Mouse (Mus musculus): ENCODE measurements around the gene B3gat2. TPM values are rescaled to one million over a fixed set of nuclear protein-coding genes. Genes with fewer than 3 reads are reported as not detected.

The B3gat2 gene
- total RNA-seq, 1 experiment: 0.98 TPM

DNA sequence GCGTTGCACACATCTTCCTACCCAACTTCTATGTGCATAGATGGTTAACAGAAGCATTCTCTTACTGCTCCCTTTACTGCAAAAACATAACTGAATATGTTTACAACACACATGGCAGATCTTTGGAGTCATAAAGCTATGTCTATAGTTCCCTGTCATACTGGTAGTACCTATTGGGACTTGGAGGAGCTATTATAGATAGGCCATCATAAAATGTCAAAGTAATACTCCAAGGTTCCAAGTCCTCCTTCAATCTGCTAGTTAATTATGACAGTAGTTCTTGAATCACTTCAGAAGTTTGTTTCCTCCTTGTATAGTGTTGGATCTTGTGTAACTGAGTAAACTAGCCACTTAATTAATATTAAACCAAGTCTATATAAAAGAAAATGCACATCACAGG lies 110.6 kb downstream of the B3gat2 start:
- H3K4me3 ChIP-seq (ENCODE audit: insufficient read depth in 1 of 2, low read depth in 1 of 2, low read length in 2 of 2, poor library complexity in 1 of 2, severe bottlenecking in 1 of 2): no peak overlapping the region
- in situ Hi-C loops (cut with MboI; ENCODE audit: low sequenced_read_pairs in 2 of 2, unreplicated experiment in 2 of 2): no loop called here
- H3K4me1 ChIP-seq (ENCODE audit: control insufficient read depth in 2 of 2, insufficient read depth in 2 of 2, low read length in 2 of 2, poor library complexity in 1 of 2): no peaks in the 10 kb centered on the region
- no peak for TF ChIP-seq CHD2 (IDR thresholded peaks at IDR 0.05; ENCODE audit: low read depth, low read length)
- no peak for TF ChIP-seq ZNF384 (IDR thresholded peaks at IDR 0.05; ENCODE audit: low read depth, low read length)
- no peak for TF ChIP-seq ZC3H11A (IDR thresholded peaks at IDR 0.05; ENCODE audit: borderline replicate concordance, low read depth, low read length)
- no peak for TF ChIP-seq HCFC1 (IDR thresholded peaks at IDR 0.05; ENCODE audit: borderline replicate concordance, insufficient read depth, low read length)
- TF ChIP-seq MAFK (IDR thresholded peaks at IDR 0.05; ENCODE audit: insufficient read depth, low read depth, low read length): no peak
- no peak overlapping the region for H3K9ac ChIP-seq (ENCODE audit: insufficient read depth, low read depth, low read length, poor library complexity, severe bottlenecking)
- H3K9me3 ChIP-seq (ENCODE audit: control insufficient read depth, insufficient read depth, low read depth, low read length): no peaks in the 10 kb centered on the region
- no peaks in the 10 kb centered on the region for H3K36me3 ChIP-seq (ENCODE audit: control insufficient read depth, insufficient read depth, low read length, poor library complexity, severe bottlenecking)
- no peak overlapping the region for H3K27ac ChIP-seq (ENCODE audit: insufficient read depth, low read depth, low read length, poor library complexity, severe bottlenecking)
- no peak for DNase-seq (ENCODE audit: low read depth, low spot score)

DNA sequence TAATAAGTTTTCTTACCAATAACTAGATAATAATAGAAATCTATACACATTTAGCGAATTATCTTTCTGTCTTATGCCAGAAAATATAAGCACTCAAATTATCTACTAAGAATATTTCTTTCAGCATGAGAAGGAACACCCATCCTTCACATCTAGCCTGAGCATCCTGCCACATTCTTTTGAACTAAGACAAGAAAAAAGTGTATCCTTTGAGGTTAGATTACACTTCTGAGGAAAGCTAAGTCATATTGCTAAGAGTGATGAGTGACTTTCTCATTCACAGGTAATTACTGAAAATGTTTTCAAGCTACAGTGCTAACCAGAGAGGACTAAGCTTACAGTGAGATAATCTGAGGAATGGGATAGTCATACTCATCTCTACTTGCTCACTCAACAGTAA lies 121.1 kb downstream of the B3gat2 start:
- Histone ChIP-seq H3K4me3 (ENCODE audit: insufficient read depth in 1 of 2, low read depth in 1 of 2, low read length in 2 of 2, poor library complexity in 1 of 2, severe bottlenecking in 1 of 2) (no peak overlapping the region), H3K9me3 (ENCODE audit: control insufficient read depth, insufficient read depth, low read depth, low read length) (no peaks in the 10 kb centered on the region), H3K27ac (ENCODE audit: insufficient read depth, low read depth, low read length, poor library complexity, severe bottlenecking) (no peak overlapping the region), H3K9ac (ENCODE audit: insufficient read depth, low read depth, low read length, poor library complexity, severe bottlenecking) (no peak overlapping the region), H3K4me1 (ENCODE audit: control insufficient read depth in 2 of 2, insufficient read depth in 2 of 2, low read length in 2 of 2, poor library complexity in 1 of 2) (no peaks in the 10 kb centered on the region), H3K36me3 (ENCODE audit: control insufficient read depth, insufficient read depth, low read length, poor library complexity, severe bottlenecking) (no peaks in the 10 kb centered on the region)
- TF ChIP-seq ZNF384 (IDR thresholded peaks at IDR 0.05; ENCODE audit: low read depth, low read length): no peak
- TF ChIP-seq ZC3H11A (IDR thresholded peaks at IDR 0.05; ENCODE audit: borderline replicate concordance, low read depth, low read length): no peak
- TF ChIP-seq MAFK (IDR thresholded peaks at IDR 0.05; ENCODE audit: insufficient read depth, low read depth, low read length): no peak
- no peak for TF ChIP-seq CHD2 (IDR thresholded peaks at IDR 0.05; ENCODE audit: low read depth, low read length)
- no peak for TF ChIP-seq HCFC1 (IDR thresholded peaks at IDR 0.05; ENCODE audit: borderline replicate concordance, insufficient read depth, low read length)
- in situ Hi-C loops (cut with MboI; ENCODE audit: low sequenced_read_pairs in 2 of 2, unreplicated experiment in 2 of 2): no loop called here
- DNase-seq (ENCODE audit: low read depth, low spot score): no peak

DNA sequence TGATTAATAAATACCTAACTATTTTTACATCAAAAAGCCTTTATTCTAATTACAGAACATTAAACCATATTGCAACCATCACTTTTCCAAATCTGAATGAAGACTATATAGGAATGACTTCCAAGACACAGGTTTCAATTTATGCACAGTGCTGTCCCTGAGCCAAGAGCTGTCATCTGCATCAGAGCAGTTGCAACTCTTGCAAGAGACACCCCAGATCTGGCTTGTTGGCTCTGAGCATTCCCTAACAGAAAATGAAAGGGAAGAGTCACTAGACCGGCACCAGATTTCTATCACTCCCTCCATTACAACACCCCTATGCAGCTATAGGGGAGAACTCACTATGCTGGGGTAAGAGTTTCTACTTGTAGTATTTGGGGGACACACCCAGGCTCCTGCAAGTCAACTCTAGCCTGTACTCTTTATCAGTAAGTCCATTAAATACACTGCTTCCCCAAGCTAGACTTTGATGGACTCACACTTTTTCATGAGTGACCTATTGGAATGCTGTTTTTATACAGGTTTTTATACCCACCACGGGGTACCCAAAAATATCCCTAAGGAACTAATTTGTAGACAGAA lies 122.6 kb downstream of the B3gat2 start:
- H3K4me1 ChIP-seq (ENCODE audit: control insufficient read depth in 2 of 2, insufficient read depth in 2 of 2, low read length in 2 of 2, poor library complexity in 1 of 2): no peaks in the 10 kb centered on the region
- H3K27ac ChIP-seq (ENCODE audit: insufficient read depth, low read depth, low read length, poor library complexity, severe bottlenecking): no peak overlapping the region
- H3K9me3 ChIP-seq (ENCODE audit: control insufficient read depth, insufficient read depth, low read depth, low read length): no peaks in the 10 kb centered on the region
- DNase-seq (ENCODE audit: low read depth, low spot score): no peak
- no peaks in the 10 kb centered on the region for H3K36me3 ChIP-seq (ENCODE audit: control insufficient read depth, insufficient read depth, low read length, poor library complexity, severe bottlenecking)
- in situ Hi-C loops (cut with MboI; ENCODE audit: low sequenced_read_pairs in 2 of 2, unreplicated experiment in 2 of 2): no loop called here
- no peak overlapping the region for H3K9ac ChIP-seq (ENCODE audit: insufficient read depth, low read depth, low read length, poor library complexity, severe bottlenecking)
- H3K4me3 ChIP-seq (ENCODE audit: insufficient read depth in 1 of 2, low read depth in 1 of 2, low read length in 2 of 2, poor library complexity in 1 of 2, severe bottlenecking in 1 of 2): no peak overlapping the region
- TF ChIP-seq MAFK (IDR thresholded peaks at IDR 0.05; ENCODE audit: insufficient read depth, low read depth, low read length): no peak
- no peak for TF ChIP-seq ZNF384 (IDR thresholded peaks at IDR 0.05; ENCODE audit: low read depth, low read length)
- TF ChIP-seq CHD2 (IDR thresholded peaks at IDR 0.05; ENCODE audit: low read depth, low read length): no peak
- TF ChIP-seq HCFC1 (IDR thresholded peaks at IDR 0.05; ENCODE audit: borderline replicate concordance, insufficient read depth, low read length): no peak
- no peak for TF ChIP-seq ZC3H11A (IDR thresholded peaks at IDR 0.05; ENCODE audit: borderline replicate concordance, low read depth, low read length)

DNA sequence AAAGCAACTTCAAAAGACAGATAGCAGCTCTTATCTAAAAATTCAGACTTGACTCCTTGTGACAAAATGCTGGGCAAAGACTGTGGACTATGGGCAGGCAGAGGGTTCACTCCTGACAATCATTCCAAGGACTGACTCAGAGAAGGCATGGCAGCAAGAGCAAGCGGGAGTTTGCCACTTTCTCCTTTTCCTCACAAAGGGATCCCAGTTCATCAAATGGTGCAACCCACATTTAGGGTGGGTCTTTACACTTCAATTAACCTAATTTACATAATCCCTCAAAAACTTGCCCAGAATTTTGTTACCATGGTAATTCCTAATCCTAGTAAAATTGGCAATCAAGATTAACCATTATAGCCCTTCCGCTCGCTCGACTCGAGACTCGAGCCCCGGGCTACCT lies 123.4 kb downstream of the B3gat2 start:
- Histone ChIP-seq H3K36me3 (ENCODE audit: control insufficient read depth, insufficient read depth, low read length, poor library complexity, severe bottlenecking) (no peaks in the 10 kb centered on the region), H3K4me3 (ENCODE audit: insufficient read depth in 1 of 2, low read depth in 1 of 2, low read length in 2 of 2, poor library complexity in 1 of 2, severe bottlenecking in 1 of 2) (no peak overlapping the region), H3K9ac (ENCODE audit: insufficient read depth, low read depth, low read length, poor library complexity, severe bottlenecking) (no peak overlapping the region), H3K4me1 (ENCODE audit: control insufficient read depth in 2 of 2, insufficient read depth in 2 of 2, low read length in 2 of 2, poor library complexity in 1 of 2) (no peaks in the 10 kb centered on the region), H3K9me3 (ENCODE audit: control insufficient read depth, insufficient read depth, low read depth, low read length) (no peaks in the 10 kb centered on the region), H3K27ac (ENCODE audit: insufficient read depth, low read depth, low read length, poor library complexity, severe bottlenecking) (no peak overlapping the region)
- DNase-seq (ENCODE audit: low read depth, low spot score): no peak
- in situ Hi-C loops (cut with MboI; ENCODE audit: low sequenced_read_pairs in 2 of 2, unreplicated experiment in 2 of 2): no loop called here
- TF ChIP-seq ZC3H11A (IDR thresholded peaks at IDR 0.05; ENCODE audit: borderline replicate concordance, low read depth, low read length) (no peak), ZNF384 (IDR thresholded peaks at IDR 0.05; ENCODE audit: low read depth, low read length) (no peak), MAFK (IDR thresholded peaks at IDR 0.05; ENCODE audit: insufficient read depth, low read depth, low read length) (no peak), HCFC1 (IDR thresholded peaks at IDR 0.05; ENCODE audit: borderline replicate concordance, insufficient read depth, low read length) (no peak), CHD2 (IDR thresholded peaks at IDR 0.05; ENCODE audit: low read depth, low read length) (no peak)

DNA sequence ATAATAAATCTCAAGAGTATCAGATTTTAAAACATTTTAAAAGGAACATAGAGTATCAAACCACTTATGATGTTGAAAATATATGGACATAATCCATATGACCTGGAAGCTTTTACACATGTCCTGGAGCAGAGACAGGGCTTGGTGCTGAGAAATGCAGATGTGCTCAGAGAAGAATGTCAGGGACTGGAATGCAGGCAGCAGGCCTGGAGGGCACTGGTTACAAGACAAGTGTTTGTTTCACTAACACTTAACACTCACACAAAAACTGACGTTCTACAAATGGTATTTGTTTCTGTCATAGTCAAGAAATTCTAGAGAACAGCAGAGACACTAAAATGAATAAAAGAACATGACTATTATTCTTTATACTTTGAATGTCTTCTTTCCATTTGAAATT lies 130.5 kb downstream of the B3gat2 start:
- Histone ChIP-seq H3K9me3 (ENCODE audit: control insufficient read depth, insufficient read depth, low read depth, low read length) (no peaks in the 10 kb centered on the region), H3K36me3 (ENCODE audit: control insufficient read depth, insufficient read depth, low read length, poor library complexity, severe bottlenecking) (no peaks in the 10 kb centered on the region), H3K9ac (ENCODE audit: insufficient read depth, low read depth, low read length, poor library complexity, severe bottlenecking) (no peak overlapping the region), H3K4me3 (ENCODE audit: insufficient read depth in 1 of 2, low read depth in 1 of 2, low read length in 2 of 2, poor library complexity in 1 of 2, severe bottlenecking in 1 of 2) (no peak overlapping the region), H3K27ac (ENCODE audit: insufficient read depth, low read depth, low read length, poor library complexity, severe bottlenecking) (no peak overlapping the region), H3K4me1 (ENCODE audit: control insufficient read depth in 2 of 2, insufficient read depth in 2 of 2, low read length in 2 of 2, poor library complexity in 1 of 2) (no peaks in the 10 kb centered on the region)
- in situ Hi-C loops (cut with MboI; ENCODE audit: low sequenced_read_pairs in 2 of 2, unreplicated experiment in 2 of 2): no loop called here
- no peak for DNase-seq (ENCODE audit: low read depth, low spot score)
- TF ChIP-seq MAFK (IDR thresholded peaks at IDR 0.05; ENCODE audit: insufficient read depth, low read depth, low read length) (no peak), CHD2 (IDR thresholded peaks at IDR 0.05; ENCODE audit: low read depth, low read length) (no peak), ZC3H11A (IDR thresholded peaks at IDR 0.05; ENCODE audit: borderline replicate concordance, low read depth, low read length) (no peak), HCFC1 (IDR thresholded peaks at IDR 0.05; ENCODE audit: borderline replicate concordance, insufficient read depth, low read length) (no peak), ZNF384 (IDR thresholded peaks at IDR 0.05; ENCODE audit: low read depth, low read length) (no peak)
